Mouse (Mus musculus): Measurements from ENCODE around the gene Tmem51. TPM values are rescaled to one million over a fixed set of nuclear protein-coding genes. Genes with fewer than 3 reads are reported as not detected.

Tmem51 gene
- polyA plus RNA-seq, 1 experiment from 2014 or later: 6.0 TPM

GRCm38 (mm10) chr4:142028533-142028932 is 55.6 kb downstream of the Tmem51 start:
- ATAC-seq (ENCODE audit: low FRiP score): no peak
- H3K27me3 ChIP-seq: no peaks in the 10 kb centered on the region
- H3K27ac ChIP-seq: no peak overlapping the region
- no peak overlapping the region for H3K9ac ChIP-seq
- no peaks in the 10 kb centered on the region for H3K36me3 ChIP-seq (replicated peaks)
- WGBS: 91% methylated on average over 13 of the region's 13 CpGs
- H3K9me3 ChIP-seq: no peaks in the 10 kb centered on the region
- H3K4me1 ChIP-seq: no peaks in the 10 kb centered on the region
- H3K4me3 ChIP-seq (replicated peaks): no peak overlapping the region
- no peak overlapping the region for H3K4me2 ChIP-seq

- no peak overlapping the region for H3K4me3 ChIP-seq (replicated peaks)
- no peaks in the 10 kb centered on the region for H3K36me3 ChIP-seq (replicated peaks)
- ATAC-seq (ENCODE audit: low FRiP score): no peak
- no peak overlapping the region for H3K9ac ChIP-seq
- 93% methylated on average over 2 of the region's 2 CpGs for WGBS
- H3K27ac ChIP-seq: no peak overlapping the region
- H3K27me3 ChIP-seq: no peaks in the 10 kb centered on the region
- no peaks in the 10 kb centered on the region for H3K9me3 ChIP-seq
- H3K4me1 ChIP-seq: no peaks in the 10 kb centered on the region
- H3K4me2 ChIP-seq: no peak overlapping the region
Observed at GRCm38 (mm10) chr4:142026965-142027364, 57.1 kb downstream of the Tmem51 start.

DNA sequence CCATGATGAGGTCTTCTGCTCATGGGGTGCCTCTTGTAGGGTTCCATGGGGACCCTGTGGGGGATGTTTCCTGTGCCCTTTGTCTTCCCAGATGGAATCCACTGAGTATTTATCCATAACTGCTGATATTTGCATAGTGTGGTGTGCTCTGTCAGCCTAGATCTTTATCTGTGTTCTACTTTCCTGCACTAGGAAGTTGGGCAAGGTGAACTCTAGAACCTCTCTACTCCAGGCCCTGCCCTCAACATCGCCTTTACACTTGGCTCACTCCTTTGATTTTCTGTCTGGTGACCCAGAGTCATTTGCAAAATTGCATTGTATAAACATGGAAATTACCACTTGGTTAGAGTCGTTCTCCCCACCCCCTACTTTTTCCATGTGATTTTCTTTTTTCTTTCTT is 59.6 kb downstream of the Tmem51 start:
- no peak overlapping the region for H3K9ac ChIP-seq
- H3K4me3 ChIP-seq (replicated peaks): no peak overlapping the region
- no peak overlapping the region for H3K4me2 ChIP-seq
- no peak overlapping the region for H3K27ac ChIP-seq
- H3K9me3 ChIP-seq: no peaks in the 10 kb centered on the region
- H3K27me3 ChIP-seq: no peaks in the 10 kb centered on the region
- no peak for ATAC-seq (ENCODE audit: low FRiP score)
- 88% methylated on average over 2 of the region's 2 CpGs for WGBS
- H3K4me1 ChIP-seq: no peaks in the 10 kb centered on the region
- no peaks in the 10 kb centered on the region for H3K36me3 ChIP-seq (replicated peaks)

DNA sequence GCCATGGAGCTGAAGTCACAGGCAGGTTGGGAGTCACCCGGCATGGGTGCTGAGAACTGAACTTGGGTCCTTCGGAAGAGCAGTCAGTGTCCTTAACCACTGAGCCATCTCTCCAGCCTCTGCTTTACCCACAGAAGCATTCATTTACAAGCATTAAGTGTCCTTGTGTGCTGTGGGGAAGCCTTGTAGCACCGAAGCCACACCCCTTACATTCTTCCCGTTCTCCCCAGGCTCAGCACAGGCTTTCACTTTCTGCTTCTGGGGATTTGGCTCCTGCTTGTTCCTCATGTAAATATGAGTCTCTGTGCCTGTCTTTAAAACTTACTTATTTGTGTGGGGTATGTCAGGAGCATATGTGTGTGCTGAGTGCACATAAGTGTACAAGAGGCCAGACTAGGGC is 60.9 kb downstream of the Tmem51 start:
- Histone ChIP-seq H3K9ac (no peak overlapping the region), H3K27ac (no peak overlapping the region), H3K36me3 (replicated peaks) (no peaks in the 10 kb centered on the region), H3K27me3 (0 out of 2 replicates have a peak, but pooled peaks cover 8% of the 10 kb centered on the region), H3K9me3 (no peaks in the 10 kb centered on the region), H3K4me2 (no peak overlapping the region), H3K4me1 (no peaks in the 10 kb centered on the region), H3K4me3 (replicated peaks) (no peak overlapping the region)
- 87% methylated on average over 4 of the region's 4 CpGs for WGBS
- ATAC-seq (ENCODE audit: low FRiP score): no peak

GRCm38 (mm10) chr4:142017686-142018085 is 66.4 kb downstream of the Tmem51 start:
- Histone ChIP-seq H3K4me2 (no peak overlapping the region), H3K36me3 (replicated peaks) (no peaks in the 10 kb centered on the region), H3K27ac (no peak overlapping the region), H3K4me3 (replicated peaks) (no peak overlapping the region), H3K27me3 (peaks cover 46% of the 10 kb centered on the region), H3K4me1 (peaks cover 16% of the 10 kb centered on the region), H3K9me3 (no peaks in the 10 kb centered on the region), H3K9ac (no peak overlapping the region)
- no peak for ATAC-seq (ENCODE audit: low FRiP score)
- 70% methylated on average over 15 of the region's 15 CpGs for WGBS

DNA sequence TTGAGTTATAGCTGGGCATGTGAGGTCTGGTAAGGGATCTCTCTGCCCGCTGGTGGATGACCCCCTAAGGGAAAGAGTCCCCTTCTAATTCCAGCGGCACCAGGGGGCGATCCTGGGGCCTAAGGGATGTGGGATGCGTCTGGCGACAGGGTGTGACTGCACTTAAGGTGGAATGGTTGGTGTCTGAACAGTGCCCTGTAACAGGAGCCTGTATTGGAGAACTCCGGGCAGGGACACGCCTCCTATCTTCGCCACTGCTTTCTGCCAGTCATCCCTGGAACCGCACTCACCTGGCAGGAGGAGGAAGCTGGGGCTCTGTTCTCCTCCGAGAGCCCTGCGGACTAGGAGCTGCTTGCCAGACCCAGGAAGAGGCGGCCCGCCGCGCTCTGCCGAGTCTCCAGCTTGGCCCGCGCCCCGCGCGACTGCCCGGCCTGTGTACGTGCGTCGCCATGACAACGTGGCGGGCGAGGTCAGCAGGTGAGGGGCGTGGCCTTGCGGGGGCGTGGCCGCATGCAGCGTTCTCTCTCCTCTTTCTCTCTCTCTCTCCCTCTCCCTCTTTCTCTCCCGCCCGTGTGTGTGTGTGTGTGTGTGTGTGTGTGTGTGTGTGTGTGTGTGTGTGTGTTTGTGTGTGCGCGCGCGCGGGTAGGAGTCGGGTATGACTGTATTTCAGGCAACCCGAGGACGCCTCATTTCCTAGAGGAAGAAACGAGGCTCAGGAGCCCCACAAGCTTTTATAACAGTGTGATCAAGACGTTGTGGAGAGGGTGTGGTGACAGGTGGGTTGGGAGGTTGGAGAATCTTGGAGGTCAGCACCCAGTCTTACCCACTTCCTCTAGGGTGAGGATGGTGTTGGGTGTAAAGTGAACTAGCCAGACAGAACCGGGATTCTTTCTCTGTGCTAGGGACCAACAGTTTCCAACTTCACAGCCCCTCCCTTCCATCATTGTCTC is 69.2 kb downstream of the Tmem51 start, which contains the start of gene Fhad1:
Fhad1 (minus strand) TSS at position 424 of the 950 bp plus-strand sequence.
- under 1% methylated on average over 44 of the region's 46 CpGs for WGBS
- Histone ChIP-seq H3K4me2 (peak within 1 kb of the TSS; percentile 80), H3K27me3 (peaks cover 46% of the 10 kb centered on the region), H3K36me3 (replicated peaks) (no peaks in the 10 kb centered on the region), H3K27ac (no peak within 1 kb of the TSS; the same call in 1 of the 2 replicates), H3K4me1 (peaks cover 18% of the 10 kb centered on the region), H3K9me3 (no peaks in the 10 kb centered on the region), H3K4me3 (replicated peaks) (peak within 1 kb of the TSS; percentile 44), H3K9ac (peak within 1 kb of the TSS; percentile 53)
- peak; percentile 93 for ATAC-seq (ENCODE audit: low FRiP score)

- WGBS: 89% methylated on average over 13 of the region's 13 CpGs
- no peaks in the 10 kb centered on the region for H3K9me3 ChIP-seq
- H3K27me3 ChIP-seq: peaks cover 34% of the 10 kb centered on the region
- no peak overlapping the region for H3K4me3 ChIP-seq (replicated peaks)
- H3K27ac ChIP-seq: no peak overlapping the region
- ATAC-seq (ENCODE audit: low FRiP score): no peak
- H3K4me1 ChIP-seq: peaks cover 18% of the 10 kb centered on the region
- H3K9ac ChIP-seq: no peak overlapping the region
- H3K36me3 ChIP-seq (replicated peaks): no peaks in the 10 kb centered on the region
- no peak overlapping the region for H3K4me2 ChIP-seq
Observed at GRCm38 (mm10) chr4:142011236-142011635, 72.9 kb downstream of the Tmem51 start.

DNA sequence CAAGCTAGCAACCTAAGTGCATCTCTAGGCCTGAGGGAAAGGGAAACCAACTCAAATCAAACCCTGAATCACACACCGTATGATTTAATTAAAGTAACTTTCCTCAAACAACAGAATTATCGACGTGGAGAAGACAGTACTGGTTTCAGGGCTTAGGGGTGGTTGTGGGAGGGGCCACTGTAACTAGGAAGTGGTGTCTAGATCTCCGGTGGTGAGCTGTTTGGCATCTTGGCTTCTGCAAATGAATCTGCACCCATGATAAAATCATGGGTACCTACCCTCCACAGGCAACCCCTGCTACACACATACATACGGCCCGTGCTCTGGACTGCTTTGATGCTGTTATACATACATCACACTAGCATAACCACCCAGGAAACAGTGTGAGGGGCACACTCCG is 73.7 kb downstream of the Tmem51 start:
- Histone ChIP-seq H3K9ac (no peak overlapping the region), H3K4me1 (peaks cover 15% of the 10 kb centered on the region), H3K27ac (no peak overlapping the region), H3K4me3 (replicated peaks) (no peak overlapping the region), H3K36me3 (replicated peaks) (no peaks in the 10 kb centered on the region), H3K9me3 (no peaks in the 10 kb centered on the region), H3K4me2 (no peak overlapping the region), H3K27me3 (peaks cover 26% of the 10 kb centered on the region)
- WGBS: 80% methylated on average over 7 of the region's 7 CpGs
- no peak for ATAC-seq (ENCODE audit: low FRiP score)

DNA sequence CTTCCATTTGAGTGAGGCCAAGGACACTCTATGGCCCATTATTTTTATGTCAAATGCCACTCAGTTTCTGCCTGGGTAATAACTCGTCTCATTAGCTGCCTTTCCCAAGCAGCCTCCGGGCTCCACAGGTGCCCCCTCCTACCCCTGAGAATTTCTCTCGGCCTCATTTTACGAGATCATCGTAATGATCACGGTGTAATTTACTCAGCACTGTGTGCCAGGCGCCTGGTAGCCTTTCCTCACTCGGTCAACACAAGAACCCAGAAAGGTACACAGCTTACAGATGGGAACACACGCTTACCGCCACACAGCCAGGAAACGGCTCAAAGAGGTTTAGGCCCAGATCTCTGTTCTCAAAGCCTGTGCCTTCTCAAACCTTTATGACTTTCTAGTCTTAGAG is 75.9 kb downstream of the Tmem51 start:
- Histone ChIP-seq H3K9ac (no peak overlapping the region), H3K27me3 (peaks cover 5% of the 10 kb centered on the region; the same call in 1 of the 2 replicates), H3K27ac (no peak overlapping the region), H3K9me3 (no peaks in the 10 kb centered on the region), H3K4me2 (no peak overlapping the region), H3K4me1 (peaks cover 3% of the 10 kb centered on the region; the same call in 1 of the 2 replicates), H3K4me3 (replicated peaks) (no peak overlapping the region), H3K36me3 (replicated peaks) (no peaks in the 10 kb centered on the region)
- 76% methylated on average over 11 of the region's 11 CpGs for WGBS
- no peak for ATAC-seq (ENCODE audit: low FRiP score)

- no peak overlapping the region for H3K4me2 ChIP-seq
- H3K9ac ChIP-seq: no peak overlapping the region
- H3K27me3 ChIP-seq: no peaks in the 10 kb centered on the region
- no peak overlapping the region for H3K27ac ChIP-seq
- H3K4me3 ChIP-seq (replicated peaks): no peak overlapping the region
- H3K9me3 ChIP-seq: no peaks in the 10 kb centered on the region
- no peak for ATAC-seq (ENCODE audit: low FRiP score)
- no peaks in the 10 kb centered on the region for H3K36me3 ChIP-seq (replicated peaks)
- H3K4me1 ChIP-seq: peaks cover 11% of the 10 kb centered on the region; the same call in 1 of the 2 replicates
- WGBS: 65% methylated on average over 9 of the region's 9 CpGs
Observed at GRCm38 (mm10) chr4:142000581-142000980, 83.5 kb downstream of the Tmem51 start.

DNA sequence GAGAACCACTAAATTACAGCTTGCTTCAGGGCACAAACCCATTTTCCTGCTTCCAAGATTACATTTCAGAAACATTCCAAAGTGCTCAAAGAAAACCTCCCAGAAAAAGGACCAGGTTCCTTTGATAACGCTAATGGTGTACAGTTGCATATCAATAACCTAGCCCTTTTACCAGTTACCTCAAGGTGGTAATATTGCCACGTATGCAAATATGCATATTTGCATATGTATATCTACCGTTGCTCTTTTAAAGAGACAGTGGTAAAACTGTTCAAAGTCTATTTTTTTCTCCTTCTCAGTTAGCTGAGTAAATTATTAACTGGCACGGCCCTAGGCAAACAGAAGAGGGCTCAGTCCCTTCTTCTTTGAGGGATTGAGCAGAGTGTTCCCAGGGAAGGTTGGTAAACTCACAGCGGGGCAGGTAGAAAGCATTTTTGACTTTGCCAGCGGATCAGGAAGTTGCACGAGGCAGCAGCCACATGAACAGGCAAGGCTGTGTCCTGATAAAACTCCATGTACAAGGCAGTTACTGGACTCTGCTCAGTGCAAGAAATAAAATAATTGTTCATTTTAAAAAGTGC is 84.5 kb downstream of the Tmem51 start:
- WGBS: 66% methylated on average over 7 of the region's 7 CpGs

GRCm38 (mm10) chr4:141998282-141998821 is 85.8 kb downstream of the Tmem51 start:
- Histone ChIP-seq H3K4me3 (replicated peaks) (peak overlapping the region; percentile 42), H3K36me3 (replicated peaks) (no peaks in the 10 kb centered on the region), H3K4me1 (peaks cover 11% of the 10 kb centered on the region; the same call in 1 of the 2 replicates), H3K9ac (no peak overlapping the region), H3K9me3 (no peaks in the 10 kb centered on the region), H3K27ac (peak overlapping the region; percentile 46; the same call in 1 of the 2 replicates), H3K27me3 (no peaks in the 10 kb centered on the region), H3K4me2 (peak overlapping the region; percentile 52)
- peak; percentile 89 for ATAC-seq (ENCODE audit: low FRiP score)
- 18% methylated on average over 11 of the region's 11 CpGs for WGBS

More for the DNA sequence above, 84.5 kb downstream of the Tmem51 start:
- Histone ChIP-seq H3K9me3 (no peaks in the 10 kb centered on the region), H3K4me2 (no peak overlapping the region), H3K9ac (no peak overlapping the region), H3K36me3 (replicated peaks) (no peaks in the 10 kb centered on the region), H3K27ac (no peak overlapping the region), H3K4me1 (peaks cover 11% of the 10 kb centered on the region; the same call in 1 of the 2 replicates), H3K27me3 (no peaks in the 10 kb centered on the region), H3K4me3 (replicated peaks) (no peak overlapping the region)
- no peak for ATAC-seq (ENCODE audit: low FRiP score)
